Comparison of ENCODE assay signal across 14 mouse cellular contexts in genomic region chr4:8927276-8927906, GRCm38 (mm10).
DNase-seq lines count a peak whose midpoint lies in the region; ATAC-seq lines count a peak whose summit lies in the region.
"Had no signal": no experiment of that assay in that cellular context is flagged by ENCODE, and none has a peak within 500 bp of the region (broad histone marks: within the 10 kb centered on the region; RNA-seq: fewer than 3 reads in every experiment).

No protein-coding gene starts in this region.

- WGBS in hindbrain, embryonic 10.5 days, result 30% methylated on average over 8 of the region's 8 CpGs
- 43% methylated on average over 8 of the region's 8 CpGs for WGBS in hindbrain, embryonic 16.5 days
- WGBS in embryonic facial prominence, embryonic 15.5 days, result 32% methylated on average over 8 of the region's 8 CpGs
- 38% methylated on average over 8 of the region's 8 CpGs for WGBS in midbrain, embryonic 11.5 days

- H3K4me3 ChIP-seq in hindbrain, embryonic 10.5 days, result no peak overlapping the region
- no peak overlapping the region for H3K4me3 ChIP-seq in hindbrain, embryonic 16.5 days (ENCODE audit: low read length)
- no peak overlapping the region for H3K4me3 ChIP-seq in embryonic facial prominence, embryonic 15.5 days (replicated peaks)
- H3K4me3 ChIP-seq in midbrain, embryonic 11.5 days (ENCODE audit: low read depth, low read length), result no peak overlapping the region
- H3K4me3 ChIP-seq: embryonic facial prominence, embryonic 13.5 days; heart, embryonic 13.5 days; lung, embryonic 15.5 days had no signal

- no peak for DNase-seq in hindbrain, embryonic 10.5 days (ENCODE audit: low spot score)
- peak; percentile 47 to 58 for DNase-seq in B cell, adult 2 months
- peak; percentile 75 for DNase-seq in naive thymus-derived CD4-positive, alpha-beta T cell, adult 2 months (ENCODE audit: low read depth)
- no peak for DNase-seq in adrenal gland, postnatal 25 days
- no peak for DNase-seq in midbrain, embryonic 11.5 days (ENCODE audit: low spot score, missing footprints)
- no peak for DNase-seq in lung, postnatal 4 days
- DNase-seq: cerebellum, adult 18-20 months; kidney, postnatal 14 days; right cerebral cortex, postnatal 4 days had no signal

- no peak for ATAC-seq in hindbrain, embryonic 16.5 days
- ATAC-seq in embryonic facial prominence, embryonic 15.5 days (ENCODE audit: insufficient number of reproducible peaks, low FRiP score, low TSS enrichment, low read depth), result peak; percentile 45; the same call in 1 of the 2 replicates
- no peak for ATAC-seq in midbrain, embryonic 11.5 days (ENCODE audit: low FRiP score)

- peaks cover 38% of the 10 kb centered on the region for H3K4me1 ChIP-seq in hindbrain, embryonic 10.5 days (replicated peaks)
- H3K4me1 ChIP-seq in hindbrain, embryonic 16.5 days (ENCODE audit: control insufficient read depth, insufficient read depth, low read depth, low read length), result peaks cover 7% of the 10 kb centered on the region
- H3K4me1 ChIP-seq in embryonic facial prominence, embryonic 15.5 days, result peaks cover 8% of the 10 kb centered on the region; the same call in 1 of the 2 replicates
- H3K4me1 ChIP-seq in midbrain, embryonic 11.5 days (ENCODE audit: control insufficient read depth, insufficient read depth, low read length), result peaks cover 17% of the 10 kb centered on the region

- no peaks in the 10 kb centered on the region for H3K9me3 ChIP-seq in hindbrain, embryonic 10.5 days
- no peaks in the 10 kb centered on the region; the same call in 1 of the 2 replicates for H3K9me3 ChIP-seq in hindbrain, embryonic 16.5 days (ENCODE audit: control insufficient read depth, low read length)
- no peaks in the 10 kb centered on the region for H3K9me3 ChIP-seq in embryonic facial prominence, embryonic 15.5 days (replicated peaks)
- H3K9me3 ChIP-seq in midbrain, embryonic 11.5 days (ENCODE audit: control insufficient read depth, low read length), result no peaks in the 10 kb centered on the region
- H3K9me3 ChIP-seq: embryonic facial prominence, embryonic 13.5 days; heart, embryonic 13.5 days; lung, embryonic 15.5 days had no signal

- no peak overlapping the region for H3K4me2 ChIP-seq in hindbrain, embryonic 16.5 days (ENCODE audit: low read length)
- H3K4me2 ChIP-seq in embryonic facial prominence, embryonic 15.5 days (replicated peaks), result no peak overlapping the region
- H3K4me2 ChIP-seq in midbrain, embryonic 11.5 days, result no peak overlapping the region
- H3K4me2 ChIP-seq: embryonic facial prominence, embryonic 13.5 days; heart, embryonic 13.5 days; lung, embryonic 15.5 days had no signal

- no peak overlapping the region for H3K9ac ChIP-seq in hindbrain, embryonic 16.5 days (ENCODE audit: low read depth, low read length)
- no peak overlapping the region for H3K9ac ChIP-seq in embryonic facial prominence, embryonic 15.5 days
- no peak overlapping the region for H3K9ac ChIP-seq in midbrain, embryonic 11.5 days (ENCODE audit: low read length)
- H3K9ac ChIP-seq: embryonic facial prominence, embryonic 13.5 days; heart, embryonic 13.5 days; lung, embryonic 15.5 days had no signal

- no peaks in the 10 kb centered on the region for H3K36me3 ChIP-seq in hindbrain, embryonic 10.5 days
- H3K36me3 ChIP-seq in hindbrain, embryonic 16.5 days (ENCODE audit: control insufficient read depth, insufficient read depth, low read length), result no peaks in the 10 kb centered on the region
- no peaks in the 10 kb centered on the region for H3K36me3 ChIP-seq in embryonic facial prominence, embryonic 15.5 days
- no peaks in the 10 kb centered on the region for H3K36me3 ChIP-seq in midbrain, embryonic 11.5 days (ENCODE audit: control insufficient read depth, insufficient read depth, low read length)
- H3K36me3 ChIP-seq: embryonic facial prominence, embryonic 13.5 days; heart, embryonic 13.5 days; lung, embryonic 15.5 days had no signal

- peak overlapping the region; percentile 40 for H3K27ac ChIP-seq in hindbrain, embryonic 10.5 days
- H3K27ac ChIP-seq in hindbrain, embryonic 16.5 days (ENCODE audit: low read depth, low read length), result no peak overlapping the region
- H3K27ac ChIP-seq in embryonic facial prominence, embryonic 15.5 days (replicated peaks), result no peak overlapping the region
- H3K27ac ChIP-seq in midbrain, embryonic 11.5 days (ENCODE audit: low read depth, low read length), result no peak overlapping the region
- H3K27ac ChIP-seq: embryonic facial prominence, embryonic 13.5 days; heart, embryonic 13.5 days; lung, embryonic 15.5 days had no signal

- no peaks in the 10 kb centered on the region; the same call in 1 of the 2 replicates for H3K27me3 ChIP-seq in hindbrain, embryonic 10.5 days (ENCODE audit: insufficient read depth, poor library complexity, severe bottlenecking)
- no peaks in the 10 kb centered on the region for H3K27me3 ChIP-seq in hindbrain, embryonic 16.5 days (replicated peaks; ENCODE audit: control insufficient read depth, insufficient read depth, low read length)
- H3K27me3 ChIP-seq in embryonic facial prominence, embryonic 15.5 days, result 0 out of 2 replicates have a peak, but pooled peaks cover 5% of the 10 kb centered on the region
- no peaks in the 10 kb centered on the region for H3K27me3 ChIP-seq in midbrain, embryonic 11.5 days (ENCODE audit: control insufficient read depth, insufficient read depth, low read length)
- H3K27me3 ChIP-seq: heart, embryonic 13.5 days; lung, embryonic 15.5 days had no signal

Comparison
In these comparisons a context has a peak if more than half of its experiments do, and no peak if none do; other contexts are left out.
1. DNase-seq: peak in B cell, adult 2 months (2 of 2) and naive thymus-derived CD4-positive, alpha-beta T cell, adult 2 months (single experiment); none in hindbrain, embryonic 10.5 days (single experiment), adrenal gland, postnatal 25 days (single experiment), midbrain, embryonic 11.5 days (single experiment) and lung, postnatal 4 days (0 of 2).